Mouse (Mus musculus): ENCODE data around the gene Vmp1. TPM values are rescaled to one million over a fixed set of nuclear protein-coding genes. Genes with fewer than 3 reads are reported as not detected.

Vmp1 gene
- polyA plus RNA-seq, 1 experiment from 2014 or later: 99.0 TPM

DNA sequence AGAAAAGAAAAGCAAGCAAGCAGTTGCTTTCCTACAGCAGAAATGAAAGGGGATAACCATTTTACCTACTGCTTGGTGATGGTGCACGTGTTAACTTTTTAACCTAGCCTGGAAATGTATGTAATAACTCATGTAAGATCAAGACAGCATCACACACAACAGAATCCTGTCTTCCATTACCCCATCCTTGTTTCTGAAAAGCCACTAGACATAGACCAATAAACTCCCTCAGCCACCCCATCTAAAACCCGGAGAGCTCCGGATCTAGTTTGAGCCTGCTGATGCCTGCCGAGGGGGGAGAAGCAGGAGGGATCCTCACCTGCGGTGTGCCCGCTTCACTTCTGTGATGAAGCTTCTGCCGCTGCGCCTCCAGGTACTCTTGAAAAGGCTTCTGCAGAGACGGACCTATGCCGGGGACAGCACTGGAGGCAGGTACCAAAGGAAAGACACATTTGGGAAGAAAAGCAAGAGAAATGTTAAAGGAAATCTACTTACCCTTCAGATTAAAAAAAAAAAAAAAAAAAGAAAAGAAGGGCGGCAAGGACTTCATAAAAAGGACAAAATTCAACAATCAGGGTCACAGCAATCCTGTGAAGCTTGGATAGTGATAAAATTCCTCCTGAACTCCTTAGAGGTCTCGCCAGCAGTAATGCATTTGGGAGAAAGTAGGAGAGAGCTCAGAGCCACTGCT is 97.3 kb downstream of the Vmp1 start:
- no peak overlapping the region for H3K4me2 ChIP-seq (replicated peaks)
- H3K9ac ChIP-seq (replicated peaks): no peak overlapping the region
- H3K27me3 ChIP-seq: no peaks in the 10 kb centered on the region
- no peak overlapping the region for H3K4me3 ChIP-seq
- H3K9me3 ChIP-seq: no peaks in the 10 kb centered on the region
- peaks cover 6% of the 10 kb centered on the region; the same call in 1 of the 2 replicates for H3K36me3 ChIP-seq
- H3K27ac ChIP-seq (replicated peaks): no peak overlapping the region
- WGBS: 27% methylated on average over 12 of the region's 12 CpGs
- H3K4me1 ChIP-seq: peaks cover 6% of the 10 kb centered on the region; the same call in 1 of the 2 replicates
- ATAC-seq (replicated peaks): no peak

DNA sequence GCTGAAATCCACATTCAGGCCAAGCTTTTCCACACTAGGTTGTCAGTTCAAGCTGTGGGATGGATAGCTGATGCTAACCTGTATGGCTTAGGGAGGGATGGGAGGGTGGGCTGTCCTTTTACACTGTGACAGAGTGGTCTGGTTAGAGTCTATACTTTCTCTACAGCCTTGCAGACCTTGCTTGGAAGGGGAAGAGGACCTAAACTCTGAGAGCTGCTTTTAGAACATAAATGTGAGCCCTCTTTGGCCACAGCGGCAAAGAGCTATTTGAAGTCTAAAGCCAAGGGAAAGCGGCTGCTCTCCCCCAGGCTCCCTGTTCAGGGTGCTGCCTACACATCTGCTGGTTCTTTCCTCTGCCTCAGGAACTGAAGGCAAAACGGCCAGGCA is 98.0 kb downstream of the Vmp1 start:
- H3K27me3 ChIP-seq: no peaks in the 10 kb centered on the region
- H3K4me3 ChIP-seq: no peak overlapping the region
- 41% methylated on average over 3 of the region's 3 CpGs for WGBS
- H3K9ac ChIP-seq (replicated peaks): no peak overlapping the region
- no peak overlapping the region for H3K27ac ChIP-seq (replicated peaks)
- peaks cover 6% of the 10 kb centered on the region; the same call in 1 of the 2 replicates for H3K4me1 ChIP-seq
- no peak overlapping the region for H3K4me2 ChIP-seq (replicated peaks)
- no peak for ATAC-seq (replicated peaks)
- H3K36me3 ChIP-seq: peaks cover 6% of the 10 kb centered on the region; the same call in 1 of the 2 replicates
- no peaks in the 10 kb centered on the region for H3K9me3 ChIP-seq

GRCm38 (mm10) chr11:86584898-86585597 is 98.6 kb downstream of the Vmp1 start:
- no peak overlapping the region for H3K27ac ChIP-seq (replicated peaks)
- no peak overlapping the region for H3K9ac ChIP-seq (replicated peaks)
- no peaks in the 10 kb centered on the region for H3K27me3 ChIP-seq
- no peaks in the 10 kb centered on the region for H3K9me3 ChIP-seq
- peaks cover 6% of the 10 kb centered on the region; the same call in 1 of the 2 replicates for H3K36me3 ChIP-seq
- WGBS: 66% methylated on average over 7 of the region's 7 CpGs
- ATAC-seq (replicated peaks): no peak
- H3K4me3 ChIP-seq: no peak overlapping the region
- H3K4me2 ChIP-seq (replicated peaks): no peak overlapping the region
- peaks cover 7% of the 10 kb centered on the region for H3K4me1 ChIP-seq

DNA sequence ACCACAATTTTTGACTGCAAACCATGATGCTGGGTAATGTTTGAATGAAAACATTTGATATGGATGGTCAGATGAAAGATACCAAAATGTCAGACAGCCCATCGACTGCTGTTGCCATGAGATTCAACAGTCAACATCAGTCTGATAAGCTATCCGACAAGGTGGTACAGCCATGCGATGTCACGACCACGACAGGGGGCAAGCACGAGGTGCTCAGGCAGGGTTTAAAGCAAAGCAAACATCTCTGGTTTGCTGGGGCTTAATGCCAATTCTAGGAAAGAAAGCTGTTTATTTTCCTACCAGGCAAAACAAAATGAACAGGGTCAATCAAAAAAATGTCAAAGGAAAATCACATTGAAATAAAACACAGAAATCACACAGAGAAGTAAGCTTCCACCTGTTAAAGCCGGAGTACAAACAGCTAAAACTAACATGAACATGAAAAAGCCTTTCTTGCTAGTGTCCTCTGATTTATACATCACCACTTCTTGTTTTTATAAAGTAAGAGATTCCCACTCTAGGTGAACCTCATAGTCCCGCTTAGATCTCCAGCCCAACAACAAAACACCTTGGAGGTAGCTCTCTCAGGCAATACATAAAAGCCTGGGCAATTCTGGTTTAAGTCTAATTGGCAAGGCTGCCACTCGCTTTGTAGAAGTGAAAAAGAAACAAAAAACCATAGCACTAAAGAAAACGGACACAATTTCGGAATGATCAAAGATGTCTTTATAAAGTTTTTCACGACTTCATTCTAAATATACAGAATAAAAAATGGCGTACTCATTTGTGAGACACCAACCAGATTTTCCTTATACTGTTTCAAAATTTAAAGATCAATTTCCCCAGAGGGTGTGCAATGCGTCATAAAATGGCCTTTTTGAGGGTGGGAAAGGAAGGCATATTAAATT is 99.4 kb downstream of the Vmp1 start:
- Histone ChIP-seq H3K4me1 (peaks cover 12% of the 10 kb centered on the region), H3K9me3 (no peaks in the 10 kb centered on the region), H3K4me2 (replicated peaks) (no peak overlapping the region), H3K9ac (replicated peaks) (no peak overlapping the region), H3K27ac (replicated peaks) (no peak overlapping the region), H3K36me3 (peaks cover 6% of the 10 kb centered on the region; the same call in 1 of the 2 replicates), H3K4me3 (no peak overlapping the region), H3K27me3 (no peaks in the 10 kb centered on the region)
- 90% methylated on average over 14 of the region's 14 CpGs for WGBS
- ATAC-seq (replicated peaks): no peak

DNA sequence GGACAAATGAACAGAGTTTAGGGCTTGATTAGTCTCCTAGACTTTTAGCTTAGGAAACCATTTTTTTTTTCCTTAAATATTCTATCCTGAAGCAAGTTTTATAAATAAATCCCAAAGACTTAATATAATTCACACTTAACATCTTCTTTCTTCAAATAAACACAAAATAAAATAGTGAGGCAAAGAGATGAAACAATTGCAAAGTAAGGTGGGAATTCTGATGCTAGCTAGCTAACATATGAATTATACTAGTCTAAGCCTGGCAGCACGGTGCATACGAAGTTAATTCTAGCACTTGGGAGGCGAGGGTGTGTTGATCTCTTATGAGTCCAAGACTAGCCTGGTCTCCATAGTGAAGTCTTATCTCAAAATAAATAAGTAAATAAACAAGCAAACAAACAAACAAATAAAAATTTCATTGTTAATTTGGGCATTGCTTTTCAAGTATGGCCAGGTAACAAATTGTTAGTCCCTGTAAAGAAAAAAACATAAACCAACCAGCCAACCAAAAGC is 100.3 kb downstream of the Vmp1 start:
- WGBS: 93% methylated on average over 3 of the region's 3 CpGs
- no peaks in the 10 kb centered on the region for H3K9me3 ChIP-seq
- H3K27ac ChIP-seq (replicated peaks): no peak overlapping the region
- no peak overlapping the region for H3K4me3 ChIP-seq
- no peak overlapping the region for H3K4me2 ChIP-seq (replicated peaks)
- H3K4me1 ChIP-seq: peaks cover 12% of the 10 kb centered on the region
- H3K9ac ChIP-seq (replicated peaks): no peak overlapping the region
- no peak for ATAC-seq (replicated peaks)
- no peaks in the 10 kb centered on the region for H3K27me3 ChIP-seq
- peaks cover 6% of the 10 kb centered on the region; the same call in 1 of the 2 replicates for H3K36me3 ChIP-seq

GRCm38 (mm10) chr11:86582543-86583260 is 100.9 kb downstream of the Vmp1 start:
- Histone ChIP-seq H3K27ac (replicated peaks) (no peak overlapping the region), H3K9me3 (no peaks in the 10 kb centered on the region), H3K4me2 (replicated peaks) (no peak overlapping the region), H3K4me3 (no peak overlapping the region), H3K36me3 (peaks cover 6% of the 10 kb centered on the region; the same call in 1 of the 2 replicates), H3K27me3 (no peaks in the 10 kb centered on the region), H3K9ac (replicated peaks) (no peak overlapping the region), H3K4me1 (peaks cover 12% of the 10 kb centered on the region)
- no peak for ATAC-seq (replicated peaks)
- WGBS: 88% methylated on average over 7 of the region's 7 CpGs

- H3K9me3 ChIP-seq: no peaks in the 10 kb centered on the region
- no peak for ATAC-seq (replicated peaks)
- H3K9ac ChIP-seq (replicated peaks): no peak overlapping the region
- WGBS: 93% methylated on average over 12 of the region's 12 CpGs
- no peak overlapping the region for H3K4me2 ChIP-seq (replicated peaks)
- no peaks in the 10 kb centered on the region for H3K27me3 ChIP-seq
- peaks cover 7% of the 10 kb centered on the region for H3K4me1 ChIP-seq
- no peak overlapping the region for H3K4me3 ChIP-seq
- H3K36me3 ChIP-seq: peaks cover 6% of the 10 kb centered on the region; the same call in 1 of the 2 replicates
- no peak overlapping the region for H3K27ac ChIP-seq (replicated peaks)
Measured at GRCm38 (mm10) chr11:86581943-86582542, 101.6 kb downstream of the Vmp1 start.

GRCm38 (mm10) chr11:86581250-86581753 is 102.3 kb downstream of the Vmp1 start:
- peaks cover 6% of the 10 kb centered on the region; the same call in 1 of the 2 replicates for H3K4me1 ChIP-seq
- peaks cover 6% of the 10 kb centered on the region; the same call in 1 of the 2 replicates for H3K36me3 ChIP-seq
- H3K27ac ChIP-seq (replicated peaks): no peak overlapping the region
- 73% methylated on average over 11 of the region's 11 CpGs for WGBS
- no peak overlapping the region for H3K9ac ChIP-seq (replicated peaks)
- no peak overlapping the region for H3K4me3 ChIP-seq
- no peak for ATAC-seq (replicated peaks)
- no peaks in the 10 kb centered on the region for H3K9me3 ChIP-seq
- H3K4me2 ChIP-seq (replicated peaks): no peak overlapping the region
- H3K27me3 ChIP-seq: no peaks in the 10 kb centered on the region

GRCm38 (mm10) chr11:86580319-86581113 is 103.1 kb downstream of the Vmp1 start:
- Histone ChIP-seq H3K36me3 (peaks cover 6% of the 10 kb centered on the region; the same call in 1 of the 2 replicates), H3K4me2 (replicated peaks) (no peak overlapping the region), H3K27ac (replicated peaks) (no peak overlapping the region), H3K27me3 (no peaks in the 10 kb centered on the region), H3K4me3 (no peak overlapping the region), H3K9me3 (no peaks in the 10 kb centered on the region), H3K4me1 (peaks cover 6% of the 10 kb centered on the region; the same call in 1 of the 2 replicates), H3K9ac (replicated peaks) (no peak overlapping the region)
- ATAC-seq (replicated peaks): no peak
- 91% methylated on average over 9 of the region's 9 CpGs for WGBS

- H3K27ac ChIP-seq (replicated peaks): no peak overlapping the region; the same call in 1 of the 2 replicates
- ATAC-seq (replicated peaks): no peak
- WGBS: 55% methylated on average over 10 of the region's 10 CpGs
- no peak overlapping the region for H3K4me2 ChIP-seq (replicated peaks)
- H3K4me1 ChIP-seq: peaks cover 6% of the 10 kb centered on the region; the same call in 1 of the 2 replicates
- H3K9me3 ChIP-seq: no peaks in the 10 kb centered on the region
- H3K27me3 ChIP-seq: no peaks in the 10 kb centered on the region
- no peak overlapping the region for H3K9ac ChIP-seq (replicated peaks)
- peaks cover 2% of the 10 kb centered on the region; the same call in 1 of the 2 replicates for H3K36me3 ChIP-seq
- no peak overlapping the region for H3K4me3 ChIP-seq
Measured at GRCm38 (mm10) chr11:86579731-86580318, 103.8 kb downstream of the Vmp1 start.

Data from forebrain, embryonic 15.5 days (tissue).